8 mouse cellular contexts compared by ENCODE assay signal in the genomic region with DNA sequence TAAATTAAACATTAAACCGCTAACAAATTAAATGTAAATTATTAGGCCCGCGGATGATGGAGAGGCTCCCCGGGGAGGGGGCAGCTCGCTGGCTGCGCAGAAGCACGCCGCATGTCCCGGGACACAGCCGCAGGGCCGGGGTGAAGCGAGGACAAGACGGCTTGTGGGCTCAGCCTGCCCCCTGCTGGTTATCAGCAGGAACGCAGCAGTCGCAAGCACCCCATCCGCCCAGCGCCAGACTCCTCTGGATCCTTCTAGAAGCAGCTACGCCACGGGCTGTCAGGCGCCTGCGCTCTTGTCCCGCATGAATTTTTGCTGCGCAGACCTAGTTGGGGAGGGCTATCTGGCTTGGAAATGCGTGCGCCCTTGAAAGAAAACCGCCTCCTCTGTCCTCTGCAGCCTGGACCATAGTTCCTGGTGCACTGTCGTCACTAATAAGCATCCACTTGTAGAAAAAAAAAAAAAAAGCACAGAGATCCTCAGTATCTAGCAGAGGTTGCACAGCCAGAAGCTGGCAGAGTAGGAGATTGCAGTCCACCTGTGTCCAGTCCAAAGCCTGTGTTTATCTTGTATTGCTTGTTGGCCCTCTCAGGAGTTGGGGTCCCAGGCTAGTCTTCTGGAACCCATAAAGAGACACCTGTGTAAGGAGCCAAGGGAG.
A peak's percentile ranks its signal among the peaks of the same experiment; 100 is the strongest.
DNase-seq lines count a peak whose midpoint lies in the region; ATAC-seq and TF ChIP-seq lines count a peak whose summit lies in the region.

No protein-coding gene starts in this region.

- H3K4me3 ChIP-seq in MEL (ENCODE audit: control insufficient read depth in 1 of 2, insufficient read depth in 1 of 2, low read depth in 2 of 2, low read length in 2 of 2), result peak overlapping the region in 1 of 2 experiments; percentile 13; a peak in 1 of 4 replicates
- no peak overlapping the region for H3K4me3 ChIP-seq in hindbrain, embryonic 10.5 days
- H3K4me3 ChIP-seq in lung, postnatal 0 days (ENCODE audit: low read depth, low read length), result no peak overlapping the region

- H3K36me3 ChIP-seq in MEL (ENCODE audit: control insufficient read depth in 1 of 2, insufficient read depth in 2 of 2, low read length in 2 of 2), result no peaks in the 10 kb centered on the region; a peak in 1 of 4 replicates
- no peaks in the 10 kb centered on the region for H3K36me3 ChIP-seq in hindbrain, embryonic 10.5 days
- no peaks in the 10 kb centered on the region for H3K36me3 ChIP-seq in lung, postnatal 0 days (ENCODE audit: insufficient read depth, low read length)

- TF ChIP-seq RAD21 in MEL (IDR thresholded peaks at IDR 0.05; ENCODE audit: low read depth, low read length), result peak; percentile 88

- peak; percentile 73 to 96 (median 89) for TF ChIP-seq CTCF in MEL (IDR thresholded peaks at IDR 0.05 in 2 of 3, conservative IDR thresholded peaks at IDR 0.05 in 1 of 3; ENCODE audit: control insufficient read depth in 1 of 3, insufficient read depth in 1 of 3, low read depth in 2 of 3, low read length in 3 of 3, poor library complexity in 1 of 3, severe bottlenecking in 1 of 3)
- TF ChIP-seq CTCF in lung, postnatal 0 days (IDR thresholded peaks at IDR 0.05), result peak; percentile 97

- peak; percentile 84 for DNase-seq in MEL (ENCODE audit: low read depth, low spot score)
- DNase-seq in cerebellum, adult 8-10 months, result peak; percentile 68
- DNase-seq in hindbrain, embryonic 10.5 days (ENCODE audit: low spot score), result peak; percentile 87
- peak; percentile 67 for DNase-seq in layer of hippocampus, adult 9-10 months (ENCODE audit: low spot score)
- DNase-seq in lung, postnatal 0 days (ENCODE audit: low spot score), result peak; percentile 86
- peak; percentile 83 for DNase-seq in ovary, postnatal 36 days (ENCODE audit: low spot score)
- DNase-seq in thymus, postnatal 25 days, result peak; percentile 69

- peak; percentile 82 for ATAC-seq in frontal cortex, adult (ENCODE audit: low TSS enrichment)
- ATAC-seq in lung, postnatal 0 days, result peak; percentile 80

- TF ChIP-seq EP300 in MEL (IDR thresholded peaks at IDR 0.05; ENCODE audit: low read depth in 1 of 2, low read length in 2 of 2), result no peak
- TF ChIP-seq EP300 in lung, postnatal 0 days (IDR thresholded peaks at IDR 0.05), result no peak

- H3K4me1 ChIP-seq in MEL (ENCODE audit: control insufficient read depth in 1 of 2, insufficient read depth in 2 of 2, low read length in 2 of 2), result peaks cover 0 to 3% of the 10 kb centered on the region in 2 experiments; a peak in 1 of 4 replicates
- peaks cover 55% of the 10 kb centered on the region for H3K4me1 ChIP-seq in hindbrain, embryonic 10.5 days (replicated peaks)
- no peaks in the 10 kb centered on the region for H3K4me1 ChIP-seq in lung, postnatal 0 days (ENCODE audit: insufficient read depth, low read depth, low read length)

- H3K9ac ChIP-seq in MEL (ENCODE audit: control insufficient read depth, low read depth, low read length, poor library complexity, severe bottlenecking), result no peak overlapping the region
- H3K9ac ChIP-seq in lung, postnatal 0 days (replicated peaks; ENCODE audit: low read depth), result no peak overlapping the region

- no peaks in the 10 kb centered on the region for H3K9me3 ChIP-seq in MEL (replicated peaks; ENCODE audit: insufficient read depth, low read length)
- no peaks in the 10 kb centered on the region for H3K9me3 ChIP-seq in hindbrain, embryonic 10.5 days
- no peaks in the 10 kb centered on the region for H3K9me3 ChIP-seq in lung, postnatal 0 days (ENCODE audit: low read length)

- no peaks in the 10 kb centered on the region for H3K27me3 ChIP-seq in MEL (ENCODE audit: control insufficient read depth in 1 of 2, insufficient read depth in 2 of 2, low read length in 2 of 2)
- peaks cover 58% of the 10 kb centered on the region for H3K27me3 ChIP-seq in hindbrain, embryonic 10.5 days (ENCODE audit: insufficient read depth, poor library complexity, severe bottlenecking)
- H3K27me3 ChIP-seq in lung, postnatal 0 days (replicated peaks; ENCODE audit: insufficient read depth, low read length), result peaks cover 9% of the 10 kb centered on the region

- 5% methylated on average over 27 of the region's 27 CpGs for WGBS in hindbrain, embryonic 10.5 days
- WGBS in lung, postnatal 0 days, result 3% methylated on average over 27 of the region's 27 CpGs

- 0 out of 2 replicates have a peak overlapping the region, but pooled peaks have one; percentile 5 for H3K4me2 ChIP-seq in lung, postnatal 0 days (replicated peaks; ENCODE audit: low read depth, low read length)

- no peak for TF ChIP-seq POLR2A in MEL (IDR thresholded peaks at IDR 0.05; ENCODE audit: control insufficient read depth in 1 of 2, insufficient read depth in 1 of 2, low read depth in 1 of 2, low read length in 2 of 2, poor library complexity in 1 of 2)

- no peaks in the 10 kb centered on the region for H3K79me2 ChIP-seq in MEL (ENCODE audit: control insufficient read depth, insufficient read depth, low read length, poor library complexity)

- no peak overlapping the region for H3K27ac ChIP-seq in MEL (ENCODE audit: control insufficient read depth, low read depth, low read length)
- no peak overlapping the region for H3K27ac ChIP-seq in hindbrain, embryonic 10.5 days
- no peak overlapping the region for H3K27ac ChIP-seq in lung, postnatal 0 days (ENCODE audit: low read length)

TF ChIP-seq in MEL, 35 proteins besides CTCF, POLR2A, EP300 and RAD21:
- no peak for TF ChIP-seq E2F4 (IDR thresholded peaks at IDR 0.05; ENCODE audit: borderline replicate concordance, low read depth, low read length)
- 0 out of 2 replicates have a peak, but pooled peaks have one; percentile 21 for TF ChIP-seq TCF12 (IDR thresholded peaks at IDR 0.05; ENCODE audit: low read depth, low read length)
- TF ChIP-seq ZNF384 (IDR thresholded peaks at IDR 0.05; ENCODE audit: low read depth, low read length), result 0 out of 2 replicates have a peak, but pooled peaks have one; percentile 31
- peak; percentile 29; the same call in 1 of the 2 replicates for TF ChIP-seq MXI1 (IDR thresholded peaks at IDR 0.05; ENCODE audit: low read depth, low read length)
- TF ChIP-seq KAT2A (conservative IDR thresholded peaks at IDR 0.05; ENCODE audit: low read depth, low read length), result no peak
- TF ChIP-seq ELF1 (IDR thresholded peaks at IDR 0.05; ENCODE audit: low read depth, low read length), result no peak
- no peak for TF ChIP-seq TBP (IDR thresholded peaks at IDR 0.05; ENCODE audit: low read depth, low read length)
- no peak for TF ChIP-seq GATA1 (IDR thresholded peaks at IDR 0.05; ENCODE audit: low read depth, low read length)
- TF ChIP-seq ZC3H11A (IDR thresholded peaks at IDR 0.05; ENCODE audit: low read depth, low read length), result peak; percentile 77
- TF ChIP-seq NRF1 (IDR thresholded peaks at IDR 0.05; ENCODE audit: insufficient read depth, low read depth, low read length, poor library complexity, severe bottlenecking), result peak; percentile 63
- no peak for TF ChIP-seq USF1 (IDR thresholded peaks at IDR 0.05; ENCODE audit: low read depth, low read length)
- no peak for TF ChIP-seq GABPA (IDR thresholded peaks at IDR 0.05; ENCODE audit: low read depth, low read length)
- TF ChIP-seq SMC3 (IDR thresholded peaks at IDR 0.05; ENCODE audit: low read depth, low read length), result peak; percentile 83
- no peak for TF ChIP-seq RCOR1 (IDR thresholded peaks at IDR 0.05; ENCODE audit: low read depth, low read length)
- TF ChIP-seq HCFC1 (IDR thresholded peaks at IDR 0.05; ENCODE audit: low read depth, low read length), result no peak
- TF ChIP-seq MAFK (IDR thresholded peaks at IDR 0.05; ENCODE audit: borderline replicate concordance, low read depth, low read length), result no peak
- 0 out of 2 replicates have a peak, but pooled peaks have one; percentile 24 for TF ChIP-seq MAZ (IDR thresholded peaks at IDR 0.05; ENCODE audit: low read depth, low read length)
- TF ChIP-seq TAL1 (IDR thresholded peaks at IDR 0.05; ENCODE audit: low read length), result no peak
- TF ChIP-seq MEF2A (IDR thresholded peaks at IDR 0.05; ENCODE audit: extremely low read depth, insufficient replicate concordance, low read depth, low read length, poor library complexity, severe bottlenecking), result no peak
- no peak for TF ChIP-seq MAX (IDR thresholded peaks at IDR 0.05; ENCODE audit: low read length)
